Mouse (Mus musculus) heart, adult 2 months (tissue): Measurements from ENCODE around the gene Prrx2. TPM values are rescaled to one million over a fixed set of nuclear protein-coding genes. Genes with fewer than 3 reads are reported as not detected.
A peak's percentile ranks its signal among the peaks of the same experiment; 100 is the strongest.

Experiments used
- DNase-seq, 2 experiments: peaks; one replicate each; pipeline ENCODE4 v3.0.0; 2021
- H3K27ac ChIP-seq: fragments of 200-600 bp; 2 replicates; pipeline ENCODE4 v1.8.1; 2022
- H3K27me3 ChIP-seq: fragments of 200-500 bp; 2 replicates; pipeline ENCODE4 v1.6.1; 2012; ENCODE audit warnings: mild to moderate bottlenecking, low read length, inconsistent platforms, mixed read lengths; ENCODE audit not compliant: control insufficient read depth, insufficient read depth
- H3K36me3 ChIP-seq: fragments of 200-500 bp; 2 replicates; pipeline ENCODE4 v1.6.1; 2012; ENCODE audit warnings: low read length, inconsistent platforms; ENCODE audit not compliant: control insufficient read depth, insufficient read depth
- H3K4me1 ChIP-seq: fragments of 200-500 bp; 2 replicates; pipeline ENCODE4 v1.6.1; 2011; ENCODE audit warnings: low read length; ENCODE audit not compliant: control insufficient read depth, insufficient read depth
- H3K4me3 ChIP-seq: fragments of 200-600 bp; 2 replicates; pipeline ENCODE4 v1.8.1; 2022
- H3K79me2 ChIP-seq: fragments of 200-500 bp; replicated peaks from 2 replicates; pipeline ENCODE4 v1.6.1; 2012; ENCODE audit warnings: mild to moderate bottlenecking, inconsistent platforms, low read length, moderate library complexity, mixed read lengths; ENCODE audit not compliant: control insufficient read depth, insufficient read depth
- H3K9ac ChIP-seq: fragments of 200-500 bp; 2 replicates; pipeline ENCODE4 v1.6.1; 2012; ENCODE audit warnings: low read depth, mild to moderate bottlenecking, control low read depth, inconsistent platforms, low read length, mixed read lengths
- CTCF ChIP-seq: fragments of 200-600 bp; IDR thresholded peaks from 2 replicates; pipeline ENCODE4 v1.8.1; 2022; ENCODE audit warnings: antibody characterized with exemption, mild to moderate bottlenecking, moderate library complexity
- EP300 ChIP-seq: fragments of 200-500 bp; IDR thresholded peaks from 2 replicates; pipeline ENCODE4 v1.6.1; 2011; ENCODE audit warnings: low read depth, low read length, control low read depth; ENCODE audit not compliant: insufficient read depth
- POLR2A ChIP-seq: fragments of 200-500 bp; IDR thresholded peaks from 2 replicates; pipeline ENCODE4 v1.6.1; 2011; ENCODE audit warnings: mild to moderate bottlenecking, low read depth, low read length, control low read depth; ENCODE audit not compliant: insufficient read depth
- WGBS: fragments of 180-500 bp; shearing (Covaris S2); methylation state at CpG from one replicate; pipeline ENCODE4 v1.1.7; 2018; 5-methylcytosine and 5-hydroxymethylcytosine counted together
- intact Hi-C: fragments of 180-260 bp; cut with DNase I; formaldehyde crosslinking; loops from one replicate; pipeline ENCODE4 v1.15.1; 2025
- polyA plus RNA-seq: library from polyadenylated mRNA; depleted of rRNA; stranded (reverse); fragments of >200 nt; gene quantifications from 2 replicates; pipeline ENCODE4 v1.2.3, GENCODE M21; 2012
- total RNA-seq, 2 experiments: library from RNA; stranded (reverse); gene quantifications; 2 replicates each; pipeline ENCODE4 v1.2.3; 2021

Prrx2 gene
- total and polyA plus RNA-seq, 3 experiments: 0.75 to 1.6 (median 0.84) TPM

- no peaks in the 10 kb centered on the region for H3K36me3 ChIP-seq
- DNase-seq: no peak
- H3K27me3 ChIP-seq: no peaks in the 10 kb centered on the region
- 39% methylated on average over 9 of the region's 9 CpGs for WGBS
- no peak overlapping the region for H3K4me3 ChIP-seq
- H3K9ac ChIP-seq: no peak overlapping the region
- intact Hi-C loops: no loop called here
- no peak overlapping the region for H3K27ac ChIP-seq
- peaks cover 2% of the 10 kb centered on the region; the same call in 1 of the 2 replicates for H3K4me1 ChIP-seq
- H3K79me2 ChIP-seq: no peaks in the 10 kb centered on the region
- TF ChIP-seq POLR2A (no peak), CTCF (no peak), EP300 (no peak)
Observed at GRCm38 (mm10) chr2:30863574-30863973, 28.8 kb downstream of the Prrx2 start.

- no peaks in the 10 kb centered on the region for H3K79me2 ChIP-seq
- peak; percentile 51 to 60 for DNase-seq
- H3K27ac ChIP-seq: no peak overlapping the region; the same call in 1 of the 2 replicates
- H3K4me1 ChIP-seq: peaks cover 2% of the 10 kb centered on the region; the same call in 1 of the 2 replicates
- H3K36me3 ChIP-seq: no peaks in the 10 kb centered on the region
- peak overlapping the region; percentile 40 for H3K9ac ChIP-seq
- intact Hi-C loops: no loop called here
- TF ChIP-seq EP300 (no peak), CTCF (no peak), POLR2A (no peak)
- WGBS: 25% methylated on average over 35 of the region's 35 CpGs
- no peaks in the 10 kb centered on the region for H3K27me3 ChIP-seq
- no peak overlapping the region for H3K4me3 ChIP-seq
Observed at GRCm38 (mm10) chr2:30864968-30865381, 30.2 kb downstream of the Prrx2 start.

- WGBS: 76% methylated on average over 3 of the region's 3 CpGs
- Histone ChIP-seq H3K9ac (no peak overlapping the region), H3K27ac (no peak overlapping the region), H3K36me3 (no peaks in the 10 kb centered on the region), H3K4me1 (peaks cover 2% of the 10 kb centered on the region; the same call in 1 of the 2 replicates), H3K27me3 (no peaks in the 10 kb centered on the region), H3K79me2 (no peaks in the 10 kb centered on the region), H3K4me3 (no peak overlapping the region)
- intact Hi-C loops: no loop called here
- no peak for DNase-seq
- TF ChIP-seq EP300: no peak
- TF ChIP-seq POLR2A: no peak
- TF ChIP-seq CTCF: no peak
Observed at GRCm38 (mm10) chr2:30865426-30865825, 30.7 kb downstream of the Prrx2 start.

GRCm38 (mm10) chr2:30870863-30871262 lies 36.1 kb downstream of the Prrx2 start:
- Histone ChIP-seq H3K27me3 (no peaks in the 10 kb centered on the region), H3K4me3 (no peak overlapping the region), H3K27ac (no peak overlapping the region), H3K36me3 (no peaks in the 10 kb centered on the region), H3K4me1 (no peaks in the 10 kb centered on the region), H3K9ac (no peak overlapping the region), H3K79me2 (no peaks in the 10 kb centered on the region)
- TF ChIP-seq CTCF: no peak
- no peak for TF ChIP-seq EP300
- no peak for TF ChIP-seq POLR2A
- intact Hi-C loops: no loop called here
- 66% methylated on average over 8 of the region's 8 CpGs for WGBS
- no peak for DNase-seq

- H3K9ac ChIP-seq: no peak overlapping the region
- TF ChIP-seq EP300 (no peak), CTCF (no peak), POLR2A (no peak)
- intact Hi-C loops: no loop called here
- no peaks in the 10 kb centered on the region for H3K36me3 ChIP-seq
- H3K27ac ChIP-seq: no peak overlapping the region
- no peaks in the 10 kb centered on the region for H3K27me3 ChIP-seq
- no peaks in the 10 kb centered on the region for H3K4me1 ChIP-seq
- H3K4me3 ChIP-seq: no peak overlapping the region
- H3K79me2 ChIP-seq: no peaks in the 10 kb centered on the region
- WGBS: 81% methylated on average over 6 of the region's 6 CpGs
- DNase-seq: no peak
Observed at GRCm38 (mm10) chr2:30872669-30873068, 37.9 kb downstream of the Prrx2 start.

- WGBS: 56% methylated on average over 10 of the region's 10 CpGs
- H3K27me3 ChIP-seq: no peaks in the 10 kb centered on the region
- H3K4me1 ChIP-seq: no peaks in the 10 kb centered on the region
- no peaks in the 10 kb centered on the region for H3K36me3 ChIP-seq
- H3K27ac ChIP-seq: no peak overlapping the region
- no peak for DNase-seq
- no peaks in the 10 kb centered on the region for H3K79me2 ChIP-seq
- intact Hi-C loops: no loop called here
- no peak overlapping the region for H3K4me3 ChIP-seq
- no peak for TF ChIP-seq CTCF
- TF ChIP-seq EP300: no peak
- no peak for TF ChIP-seq POLR2A
- no peak overlapping the region for H3K9ac ChIP-seq
Observed at GRCm38 (mm10) chr2:30874445-30874844, 39.7 kb downstream of the Prrx2 start.
